Mouse (Mus musculus): Measurements from ENCODE around the gene Rab3c. TPM values are rescaled to one million over a fixed set of nuclear protein-coding genes. Genes with fewer than 3 reads are reported as not detected.

Gene Rab3c
- polyA plus RNA-seq (2011; ENCODE audit: insufficient read depth, insufficient read length, low read depth, missing spikeins), result 0.37 TPM in 1 of 2 replicates, not detected in the other

GRCm38 (mm10) chr13:110280563-110281144 lies at the start of gene Rab3c:
Gene Rab3c (minus strand): TSS chr13:110280996.
- 0 out of 2 replicates have a peak, but pooled peaks cover 1% of the 10 kb centered on the region for H3K27me3 ChIP-seq (ENCODE audit: control insufficient read depth, insufficient read depth, low read length, poor library complexity, severe bottlenecking)
- 0 out of 2 replicates have a peak within 1 kb of the TSS, but pooled peaks have one; percentile 42 for H3K9ac ChIP-seq (ENCODE audit: low read depth, poor library complexity, severe bottlenecking)
- H3K27ac ChIP-seq (ENCODE audit: insufficient read depth, low read length), result no peak within 1 kb of the TSS

GRCm38 (mm10) chr13:110318746-110319145 lies 38.0 kb upstream of the Rab3c start:
- H3K36me3 ChIP-seq (ENCODE audit: control insufficient read depth, insufficient read depth, low read length, poor library complexity, severe bottlenecking), result no peaks in the 10 kb centered on the region
- TF ChIP-seq POLR2A (IDR thresholded peaks at IDR 0.05; ENCODE audit: insufficient read depth, low read length) (no peak), EP300 (IDR thresholded peaks at IDR 0.05; ENCODE audit: insufficient read depth, low read depth, low read length) (no peak), CTCF (IDR thresholded peaks at IDR 0.05; ENCODE audit: low read depth, low read length) (no peak)
- no peak overlapping the region for H3K27ac ChIP-seq (ENCODE audit: insufficient read depth, low read length)
- no peak overlapping the region for H3K9ac ChIP-seq (ENCODE audit: low read depth, poor library complexity, severe bottlenecking)
- no peaks in the 10 kb centered on the region for H3K4me1 ChIP-seq (ENCODE audit: control insufficient read depth, insufficient read depth, low read length)
- no peak overlapping the region for H3K4me3 ChIP-seq (ENCODE audit: low read depth, low read length)
- no peaks in the 10 kb centered on the region; the same call in none of the 2 replicates for H3K27me3 ChIP-seq (ENCODE audit: control insufficient read depth, insufficient read depth, low read length, poor library complexity, severe bottlenecking)
- H3K9me3 ChIP-seq (replicated peaks; ENCODE audit: control insufficient read depth, insufficient read depth, low read length, poor library complexity, severe bottlenecking), result no peaks in the 10 kb centered on the region

More at GRCm38 (mm10) chr13:110280563-110281144, at the start of gene Rab3c:
- Histone ChIP-seq H3K36me3 (ENCODE audit: control insufficient read depth, insufficient read depth, low read length, poor library complexity, severe bottlenecking) (no peaks in the 10 kb centered on the region), H3K9me3 (replicated peaks; ENCODE audit: control insufficient read depth, insufficient read depth, low read length, poor library complexity, severe bottlenecking) (0 out of 2 replicates have a peak, but pooled peaks cover 3% of the 10 kb centered on the region), H3K4me3 (ENCODE audit: low read depth, low read length) (peak within 1 kb of the TSS; percentile 69), H3K4me1 (ENCODE audit: control insufficient read depth, insufficient read depth, low read length) (no peaks in the 10 kb centered on the region)
- TF ChIP-seq EP300 (IDR thresholded peaks at IDR 0.05; ENCODE audit: insufficient read depth, low read depth, low read length) (no peak), CTCF (IDR thresholded peaks at IDR 0.05; ENCODE audit: low read depth, low read length) (no peak)

GRCm38 (mm10) chr13:110307188-110307587 lies 26.4 kb upstream of the Rab3c start:
- Histone ChIP-seq H3K4me1 (ENCODE audit: control insufficient read depth, insufficient read depth, low read length) (no peaks in the 10 kb centered on the region), H3K4me3 (ENCODE audit: low read depth, low read length) (no peak overlapping the region), H3K27me3 (ENCODE audit: control insufficient read depth, insufficient read depth, low read length, poor library complexity, severe bottlenecking) (no peaks in the 10 kb centered on the region), H3K27ac (ENCODE audit: insufficient read depth, low read length) (no peak overlapping the region), H3K9ac (ENCODE audit: low read depth, poor library complexity, severe bottlenecking) (no peak overlapping the region), H3K36me3 (ENCODE audit: control insufficient read depth, insufficient read depth, low read length, poor library complexity, severe bottlenecking) (no peaks in the 10 kb centered on the region), H3K9me3 (replicated peaks; ENCODE audit: control insufficient read depth, insufficient read depth, low read length, poor library complexity, severe bottlenecking) (no peaks in the 10 kb centered on the region)
- no peak for TF ChIP-seq CTCF (IDR thresholded peaks at IDR 0.05; ENCODE audit: low read depth, low read length)
- TF ChIP-seq POLR2A (IDR thresholded peaks at IDR 0.05; ENCODE audit: insufficient read depth, low read length), result no peak
- TF ChIP-seq EP300 (IDR thresholded peaks at IDR 0.05; ENCODE audit: insufficient read depth, low read depth, low read length), result no peak

DNA sequence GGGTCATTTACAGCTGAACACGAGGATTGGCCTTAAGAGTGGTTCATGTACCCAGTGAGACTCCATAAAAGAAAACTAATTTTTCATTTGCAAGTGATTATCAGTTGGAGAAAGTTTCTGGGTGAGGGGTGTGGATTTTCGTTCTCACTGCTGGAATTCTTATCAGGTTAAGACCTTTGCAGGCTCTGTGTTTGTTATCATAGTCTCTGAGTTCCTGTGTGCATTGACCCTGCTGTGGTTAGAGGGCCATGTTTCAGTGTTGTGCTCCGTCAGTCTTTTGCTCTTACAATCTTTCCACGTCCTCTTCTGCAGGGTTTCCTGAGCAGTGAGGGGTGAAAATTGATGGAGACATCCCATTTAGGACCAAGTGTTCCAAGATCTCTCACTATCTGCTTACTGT lies 16.3 kb upstream of the Rab3c start:
- no peaks in the 10 kb centered on the region for H3K4me1 ChIP-seq (ENCODE audit: control insufficient read depth, insufficient read depth, low read length)
- H3K27me3 ChIP-seq (ENCODE audit: control insufficient read depth, insufficient read depth, low read length, poor library complexity, severe bottlenecking), result no peaks in the 10 kb centered on the region
- TF ChIP-seq CTCF (IDR thresholded peaks at IDR 0.05; ENCODE audit: low read depth, low read length) (no peak), POLR2A (IDR thresholded peaks at IDR 0.05; ENCODE audit: insufficient read depth, low read length) (no peak), EP300 (IDR thresholded peaks at IDR 0.05; ENCODE audit: insufficient read depth, low read depth, low read length) (no peak)
- no peak overlapping the region for H3K27ac ChIP-seq (ENCODE audit: insufficient read depth, low read length)
- no peak overlapping the region for H3K9ac ChIP-seq (ENCODE audit: low read depth, poor library complexity, severe bottlenecking)
- no peak overlapping the region for H3K4me3 ChIP-seq (ENCODE audit: low read depth, low read length)
- H3K36me3 ChIP-seq (ENCODE audit: control insufficient read depth, insufficient read depth, low read length, poor library complexity, severe bottlenecking), result no peaks in the 10 kb centered on the region
- no peaks in the 10 kb centered on the region for H3K9me3 ChIP-seq (replicated peaks; ENCODE audit: control insufficient read depth, insufficient read depth, low read length, poor library complexity, severe bottlenecking)

- no peaks in the 10 kb centered on the region; the same call in 1 of the 2 replicates for H3K27me3 ChIP-seq (ENCODE audit: control insufficient read depth, insufficient read depth, low read length, poor library complexity, severe bottlenecking)
- no peak overlapping the region for H3K4me3 ChIP-seq (ENCODE audit: low read depth, low read length)
- H3K36me3 ChIP-seq (ENCODE audit: control insufficient read depth, insufficient read depth, low read length, poor library complexity, severe bottlenecking), result no peaks in the 10 kb centered on the region
- no peaks in the 10 kb centered on the region for H3K4me1 ChIP-seq (ENCODE audit: control insufficient read depth, insufficient read depth, low read length)
- no peak overlapping the region for H3K9ac ChIP-seq (ENCODE audit: low read depth, poor library complexity, severe bottlenecking)
- no peaks in the 10 kb centered on the region for H3K9me3 ChIP-seq (replicated peaks; ENCODE audit: control insufficient read depth, insufficient read depth, low read length, poor library complexity, severe bottlenecking)
- TF ChIP-seq POLR2A (IDR thresholded peaks at IDR 0.05; ENCODE audit: insufficient read depth, low read length), result no peak
- no peak for TF ChIP-seq EP300 (IDR thresholded peaks at IDR 0.05; ENCODE audit: insufficient read depth, low read depth, low read length)
- TF ChIP-seq CTCF (IDR thresholded peaks at IDR 0.05; ENCODE audit: low read depth, low read length), result no peak
- H3K27ac ChIP-seq (ENCODE audit: insufficient read depth, low read length), result no peak overlapping the region
Measured at GRCm38 (mm10) chr13:110288499-110288898, 7.7 kb upstream of the Rab3c start.

- H3K4me1 ChIP-seq (ENCODE audit: control insufficient read depth, insufficient read depth, low read length), result no peaks in the 10 kb centered on the region
- H3K27ac ChIP-seq (ENCODE audit: insufficient read depth, low read length), result no peak overlapping the region
- 0 out of 2 replicates have a peak, but pooled peaks cover 3% of the 10 kb centered on the region for H3K9me3 ChIP-seq (replicated peaks; ENCODE audit: control insufficient read depth, insufficient read depth, low read length, poor library complexity, severe bottlenecking)
- H3K36me3 ChIP-seq (ENCODE audit: control insufficient read depth, insufficient read depth, low read length, poor library complexity, severe bottlenecking), result no peaks in the 10 kb centered on the region
- no peak for TF ChIP-seq POLR2A (IDR thresholded peaks at IDR 0.05; ENCODE audit: insufficient read depth, low read length)
- TF ChIP-seq EP300 (IDR thresholded peaks at IDR 0.05; ENCODE audit: insufficient read depth, low read depth, low read length), result no peak
- no peak for TF ChIP-seq CTCF (IDR thresholded peaks at IDR 0.05; ENCODE audit: low read depth, low read length)
- H3K9ac ChIP-seq (ENCODE audit: low read depth, poor library complexity, severe bottlenecking), result no peak overlapping the region
- H3K27me3 ChIP-seq (ENCODE audit: control insufficient read depth, insufficient read depth, low read length, poor library complexity, severe bottlenecking), result 0 out of 2 replicates have a peak, but pooled peaks cover 1% of the 10 kb centered on the region
- H3K4me3 ChIP-seq (ENCODE audit: low read depth, low read length), result no peak overlapping the region
Measured at GRCm38 (mm10) chr13:110283781-110284180, 3.0 kb upstream of the Rab3c start.

Measured in ES-Bruce4 (cell line).